Mouse (Mus musculus) liver, adult 2 months (tissue): Measurements from ENCODE around the gene Olfr824.
"Not testable (repeated sequence)": the region's sequence is repeated elsewhere in the genome, so short reads cannot be mapped to it uniquely, and the experiment has no call there.

Source experiments
- CTCF ChIP-seq: fragments of 200-500 bp; IDR thresholded peaks from 2 replicates; pipeline ENCODE4 v1.5.1; 2011; ENCODE audit warnings: low read depth, low read length, control low read depth
- POLR2A ChIP-seq: fragments of 200-500 bp; IDR thresholded peaks from 2 replicates; pipeline ENCODE4 v1.6.1; 2011; ENCODE audit warnings: low read length, control low read depth; ENCODE audit not compliant: insufficient read depth; ENCODE audit errors: extremely low read depth

- not testable (repeated sequence) for TF ChIP-seq CTCF, POLR2A
Observed at GRCm38 (mm10) chr10:130115283-130115682, 14.5 kb downstream of the Olfr824 start, which contains the start of gene Olfr823.
